Mouse (Mus musculus) heart, embryonic 13.5 days (tissue): ENCODE results near the gene Dus2. TPM values are rescaled to one million over a fixed set of nuclear protein-coding genes. Genes with fewer than 3 reads are reported as not detected.

Experiments
- ATAC-seq: fragments of 200-750 bp; cut with Nextera tagmentation; 2 replicates; pipeline ENCODE4 v1.8.0; 2017; ENCODE audit warnings: moderate TSS enrichment; ENCODE audit not compliant: insufficient number of reproducible peaks, low FRiP score, low TSS enrichment; ENCODE audit errors: extremely low read depth
- H3K27ac ChIP-seq: fragments of 300-500 bp; sonication (generic); replicated peaks from 2 replicates; pipeline ENCODE4 v1.5.1; 2015; ENCODE audit warnings: moderate library complexity, mild to moderate bottlenecking, inconsistent platforms
- H3K27me3 ChIP-seq: fragments of 300-500 bp; sonication (generic); replicated peaks from 2 replicates; pipeline ENCODE4 v1.6.1; 2015; ENCODE audit warnings: mild to moderate bottlenecking, inconsistent platforms
- H3K36me3 ChIP-seq: fragments of 300-500 bp; sonication (generic); 2 replicates; pipeline ENCODE4 v1.6.1; 2015; ENCODE audit warnings: mild to moderate bottlenecking, inconsistent platforms
- H3K4me1 ChIP-seq: fragments of 300-500 bp; sonication (generic); 2 replicates; pipeline ENCODE4 v1.6.1; 2015; ENCODE audit warnings: inconsistent platforms
- H3K4me2 ChIP-seq: fragments of 300-500 bp; sonication (generic); 2 replicates; pipeline ENCODE4 v1.6.1; 2015; ENCODE audit warnings: inconsistent platforms, mild to moderate bottlenecking, moderate library complexity
- H3K4me3 ChIP-seq: fragments of 300-500 bp; sonication (generic); 2 replicates; pipeline ENCODE4 v1.5.1; 2015; ENCODE audit warnings: moderate library complexity, mild to moderate bottlenecking, inconsistent platforms
- H3K9ac ChIP-seq: fragments of 300-500 bp; sonication (generic); 2 replicates; pipeline ENCODE4 v1.6.1; 2015; ENCODE audit warnings: inconsistent platforms, mild to moderate bottlenecking, moderate library complexity
- H3K9me3 ChIP-seq: fragments of 300-500 bp; sonication (generic); 2 replicates; pipeline ENCODE4 v1.6.1; 2016; ENCODE audit warnings: inconsistent platforms
- WGBS: fragments of 180-500 bp; shearing (Covaris S2); methylation state at CpG from one replicate; pipeline ENCODE4 v1.1.7; 2015; ENCODE audit warnings: mixed read lengths; 5-methylcytosine and 5-hydroxymethylcytosine counted together
- polyA plus RNA-seq: library from polyadenylated mRNA; unstranded; fragments of >200 nt; fragmentation: Nextera tagmentation; extraction: Ambion mirVana; gene quantifications from 2 replicates; pipeline ENCODE4 v1.2.1, GENCODE M21; 2015

Gene Dus2
- polyA plus RNA-seq = 16.4 and 16.7 TPM in 2 replicates

DNA sequence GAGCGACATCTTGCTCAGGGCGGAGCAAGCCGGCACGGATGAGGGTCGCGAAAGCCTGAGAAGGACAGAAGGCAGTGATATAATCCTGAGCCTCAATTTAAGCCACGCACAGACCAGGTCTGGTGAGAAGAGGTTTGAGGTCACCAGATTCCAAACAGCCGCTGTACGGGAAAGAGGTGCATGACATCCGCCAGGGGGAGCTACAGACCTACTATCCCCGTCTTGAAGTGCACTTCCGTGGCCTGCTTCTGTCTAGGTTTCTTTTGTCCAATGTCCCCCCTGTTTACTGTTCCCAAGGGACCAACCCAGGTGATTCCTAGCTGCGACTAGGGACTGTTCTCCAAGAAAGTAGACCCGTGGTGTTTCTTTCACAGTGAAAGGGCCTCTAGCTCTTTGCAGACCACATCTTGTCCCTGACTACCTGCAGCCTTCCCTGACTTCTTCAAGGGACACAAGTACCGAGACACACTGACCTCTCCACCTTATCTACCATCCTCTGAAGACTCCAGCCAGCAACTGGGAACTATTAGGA lies at the start of gene Dus2:
TSS of gene Dus2 (plus strand) at position 482 of the 532 bp plus-strand sequence.
- Histone ChIP-seq H3K9me3 (no peaks in the 10 kb centered on the region), H3K4me2 (peak within 1 kb of the TSS; percentile 50), H3K27ac (no peak within 1 kb of the TSS), H3K27me3 (peaks cover 7% of the 10 kb centered on the region), H3K36me3 (no peaks in the 10 kb centered on the region), H3K4me1 (peaks cover 8% of the 10 kb centered on the region), H3K9ac (peak within 1 kb of the TSS; percentile 66), H3K4me3 (0 out of 2 replicates have a peak within 1 kb of the TSS, but pooled peaks have one; percentile 11)
- no peak; the same call in 1 of the 2 replicates for ATAC-seq
- WGBS = 6% methylated on average over 15 of the region's 15 CpGs

DNA sequence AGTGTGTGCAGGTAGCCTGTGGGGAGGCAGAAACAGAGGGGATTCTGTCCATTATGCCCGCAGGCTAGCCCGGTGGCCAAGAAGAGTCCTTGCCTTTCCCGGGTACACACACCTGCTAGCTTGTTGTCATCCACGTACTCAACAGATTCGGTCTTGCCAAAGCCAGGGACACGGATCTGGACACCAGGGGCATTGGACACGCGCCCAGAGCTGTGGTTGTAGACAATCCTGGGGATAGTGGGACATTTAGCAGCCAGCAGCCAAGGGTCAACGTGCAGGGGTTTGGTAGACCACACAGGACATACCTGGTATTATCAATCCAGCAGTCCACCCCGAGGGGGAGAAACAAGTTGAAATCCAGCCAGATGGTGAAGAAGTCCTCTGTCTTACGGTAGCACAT lies 49.1 kb upstream of the Dus2 start:
- WGBS = 88% methylated on average over 11 of the region's 11 CpGs
- no peak overlapping the region for H3K27ac ChIP-seq
- H3K36me3 ChIP-seq = peaks cover 78% of the 10 kb centered on the region
- no peak overlapping the region for H3K4me3 ChIP-seq
- no peak overlapping the region for H3K9ac ChIP-seq
- H3K4me1 ChIP-seq = peaks cover 10% of the 10 kb centered on the region
- H3K4me2 ChIP-seq = no peak overlapping the region
- no peaks in the 10 kb centered on the region for H3K27me3 ChIP-seq
- no peak for ATAC-seq
- no peaks in the 10 kb centered on the region for H3K9me3 ChIP-seq

DNA sequence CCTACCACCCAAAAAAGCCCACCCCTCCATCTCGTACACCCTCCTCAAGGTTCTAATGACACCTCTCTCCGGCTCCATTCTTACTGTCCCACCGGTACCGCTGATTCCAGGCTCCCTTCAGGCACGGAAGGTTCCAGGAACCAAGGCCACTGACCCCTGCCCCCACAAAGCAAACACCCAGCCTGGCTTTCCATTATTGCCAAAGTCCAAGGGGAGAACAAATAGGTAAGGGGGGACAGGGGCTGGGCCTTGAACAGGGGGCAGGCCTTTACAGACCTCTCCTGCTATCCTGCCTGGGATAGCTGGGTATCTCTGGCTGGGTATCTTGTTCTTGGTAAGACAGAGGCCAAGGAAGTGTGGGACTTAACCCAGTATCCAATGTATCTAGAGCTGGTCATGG lies 48.6 kb upstream of the Dus2 start:
- no peaks in the 10 kb centered on the region for H3K9me3 ChIP-seq
- H3K27me3 ChIP-seq = no peaks in the 10 kb centered on the region
- no peak overlapping the region for H3K4me3 ChIP-seq
- no peak overlapping the region for H3K4me2 ChIP-seq
- no peak for ATAC-seq
- H3K27ac ChIP-seq = no peak overlapping the region
- peaks cover 10% of the 10 kb centered on the region for H3K4me1 ChIP-seq
- WGBS = 96% methylated on average over 5 of the region's 5 CpGs
- peaks cover 84% of the 10 kb centered on the region for H3K36me3 ChIP-seq
- H3K9ac ChIP-seq = no peak overlapping the region

DNA sequence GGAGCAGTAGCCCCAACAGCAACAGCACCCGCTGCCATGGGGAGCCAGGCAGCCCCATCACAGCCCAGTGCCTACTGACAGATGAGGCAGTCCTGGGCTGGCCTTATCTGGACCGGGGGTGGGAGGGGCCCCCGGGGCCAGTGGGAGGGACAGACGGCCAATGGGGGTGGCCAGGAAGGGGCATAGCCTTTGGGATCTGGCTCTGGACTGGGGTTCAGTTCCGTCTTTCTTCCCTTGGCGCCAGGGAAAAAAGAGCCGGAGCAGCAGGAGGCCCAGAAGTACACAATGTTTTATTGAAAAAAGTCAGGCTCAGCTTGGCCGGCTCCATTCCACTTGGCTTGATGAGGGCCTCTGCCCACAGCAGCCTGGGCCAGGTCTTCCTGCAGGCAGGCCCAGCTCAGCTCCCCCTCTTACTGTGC lies 47.8 kb upstream of the Dus2 start, which contains the start of gene Lcat:
TSS of gene Lcat (minus strand) at position 62 of the 419 bp plus-strand sequence.
- no peak within 1 kb of the TSS for H3K27ac ChIP-seq
- no peak within 1 kb of the TSS for H3K4me3 ChIP-seq
- no peak within 1 kb of the TSS for H3K9ac ChIP-seq
- H3K27me3 ChIP-seq = no peaks in the 10 kb centered on the region
- H3K36me3 ChIP-seq = peaks cover 91% of the 10 kb centered on the region
- ATAC-seq = no peak
- H3K4me2 ChIP-seq = no peak within 1 kb of the TSS
- no peaks in the 10 kb centered on the region for H3K9me3 ChIP-seq
- 75% methylated on average over 8 of the region's 8 CpGs for WGBS
- peaks cover 10% of the 10 kb centered on the region for H3K4me1 ChIP-seq

DNA sequence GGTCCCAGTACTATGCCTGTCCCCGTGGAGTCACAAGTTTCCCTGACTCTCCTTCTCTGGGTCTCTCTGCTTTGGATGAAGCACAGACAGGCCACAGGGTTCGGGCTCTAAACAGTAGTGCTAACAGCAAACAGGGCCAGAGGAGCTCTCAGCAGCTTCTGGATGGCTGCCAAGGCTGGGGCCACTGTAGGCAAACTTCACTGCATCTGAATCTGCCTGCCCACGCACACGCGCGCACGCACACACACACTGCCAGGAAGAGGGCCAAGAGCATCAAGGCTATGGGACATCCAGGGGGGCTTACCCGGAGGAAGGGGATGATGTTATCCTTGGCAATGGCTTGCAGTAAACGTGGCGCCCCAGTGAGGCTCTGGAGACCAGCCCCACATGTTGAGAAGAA lies 41.8 kb upstream of the Dus2 start:
- peaks cover 38% of the 10 kb centered on the region for H3K4me1 ChIP-seq
- H3K9me3 ChIP-seq = no peaks in the 10 kb centered on the region
- H3K27ac ChIP-seq = peak overlapping the region; percentile 70
- peak overlapping the region; percentile 65 for H3K9ac ChIP-seq
- H3K4me2 ChIP-seq = no peak overlapping the region
- ATAC-seq = peak; percentile 52; the same call in 1 of the 2 replicates
- no peaks in the 10 kb centered on the region for H3K27me3 ChIP-seq
- H3K4me3 ChIP-seq = no peak overlapping the region
- H3K36me3 ChIP-seq = peaks cover 99% of the 10 kb centered on the region
- 35% methylated on average over 10 of the region's 10 CpGs for WGBS

DNA sequence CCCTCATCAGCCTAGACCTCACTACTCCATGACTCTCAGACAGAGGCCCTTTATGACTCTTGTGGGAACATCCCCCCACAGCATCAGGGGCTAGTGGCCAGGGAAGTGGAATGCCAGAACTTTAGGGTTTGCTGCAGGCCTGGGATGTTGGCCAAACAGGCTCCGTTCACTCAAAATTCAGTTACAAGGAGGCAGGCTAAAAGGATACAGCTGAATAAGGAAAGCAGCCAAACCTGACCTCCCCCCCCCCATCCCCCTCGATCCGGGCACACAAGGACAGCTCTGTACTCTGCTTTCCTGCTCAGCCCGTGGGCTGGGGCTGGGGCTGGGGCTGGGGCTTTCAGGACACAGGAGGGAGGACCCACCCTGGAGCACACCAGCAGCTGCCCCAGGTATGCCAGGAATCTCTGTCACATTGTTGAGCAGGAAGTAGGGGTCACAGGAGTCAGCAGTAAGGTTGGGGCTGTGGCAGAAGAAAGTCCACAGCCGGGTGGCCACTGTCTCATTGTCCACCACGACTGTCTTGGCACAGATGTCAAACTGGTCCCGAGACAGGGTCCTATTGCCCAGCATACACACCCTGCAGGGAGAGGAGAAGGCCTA lies 40.0 kb upstream of the Dus2 start:
- H3K4me2 ChIP-seq = no peak overlapping the region
- 0 out of 2 replicates have a peak overlapping the region, but pooled peaks have one; percentile 13 for H3K9ac ChIP-seq
- no peak overlapping the region for H3K4me3 ChIP-seq
- 25% methylated on average over 7 of the region's 7 CpGs for WGBS
- H3K27me3 ChIP-seq = no peaks in the 10 kb centered on the region
- H3K9me3 ChIP-seq = no peaks in the 10 kb centered on the region
- no peak for ATAC-seq
- H3K27ac ChIP-seq = peak overlapping the region; percentile 73
- peaks cover 40% of the 10 kb centered on the region for H3K4me1 ChIP-seq
- H3K36me3 ChIP-seq = peaks cover 99% of the 10 kb centered on the region

DNA sequence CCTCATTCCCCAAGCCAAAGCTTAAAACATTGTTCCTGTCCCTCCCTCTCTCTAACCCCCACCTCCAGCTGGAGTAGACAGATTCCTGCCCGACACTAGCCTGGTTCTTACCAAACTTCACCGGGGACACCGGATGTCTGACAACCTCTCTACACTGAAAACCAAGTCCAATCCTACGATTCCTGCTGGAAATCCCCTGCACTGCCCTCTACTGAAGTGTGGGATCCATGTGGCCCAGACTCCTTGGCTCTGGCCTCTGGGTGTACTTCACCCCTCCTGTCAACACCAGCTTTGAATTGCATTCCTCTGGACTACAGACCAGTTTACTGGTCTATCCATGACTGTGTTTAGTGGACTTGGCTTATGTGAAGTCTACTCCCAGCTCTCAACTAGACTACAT lies 34.6 kb upstream of the Dus2 start:
- Histone ChIP-seq H3K4me3 (no peak overlapping the region), H3K4me2 (no peak overlapping the region), H3K27me3 (no peaks in the 10 kb centered on the region), H3K36me3 (peaks cover 88% of the 10 kb centered on the region), H3K4me1 (peaks cover 38% of the 10 kb centered on the region), H3K9ac (no peak overlapping the region), H3K9me3 (no peaks in the 10 kb centered on the region), H3K27ac (peak overlapping the region; percentile 13; the same call in 1 of the 2 replicates)
- 51% methylated on average over 4 of the region's 4 CpGs for WGBS
- no peak for ATAC-seq

DNA sequence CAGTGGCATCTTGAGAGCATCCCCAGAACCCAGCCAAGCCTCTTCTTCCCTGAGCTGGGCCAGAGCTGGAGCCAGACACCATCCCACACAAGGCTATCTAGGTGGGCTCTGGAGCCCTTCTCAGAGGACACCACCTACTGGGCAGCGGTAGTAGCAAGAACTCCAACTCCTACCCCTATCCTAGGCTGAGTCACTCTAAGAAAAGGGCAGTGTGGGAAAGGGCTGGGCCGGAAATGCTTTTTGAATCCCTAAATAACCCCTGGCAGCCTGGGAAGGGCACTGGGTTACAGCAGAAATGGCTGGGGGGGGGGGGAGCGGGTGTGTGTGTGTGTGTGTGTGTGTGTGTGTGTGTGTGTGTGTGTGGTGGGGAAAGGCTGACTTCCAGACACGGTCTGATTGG lies 33.3 kb upstream of the Dus2 start:
- H3K9ac ChIP-seq = no peak overlapping the region; the same call in 1 of the 2 replicates
- ATAC-seq = no peak
- H3K4me3 ChIP-seq = no peak overlapping the region
- peaks cover 76% of the 10 kb centered on the region for H3K36me3 ChIP-seq
- H3K4me2 ChIP-seq = no peak overlapping the region
- peaks cover 47% of the 10 kb centered on the region for H3K4me1 ChIP-seq
- H3K27me3 ChIP-seq = no peaks in the 10 kb centered on the region
- H3K27ac ChIP-seq = 0 out of 2 replicates have a peak overlapping the region, but pooled peaks have one; percentile 24
- H3K9me3 ChIP-seq = no peaks in the 10 kb centered on the region
- WGBS = 55% methylated on average over 3 of the region's 4 CpGs

DNA sequence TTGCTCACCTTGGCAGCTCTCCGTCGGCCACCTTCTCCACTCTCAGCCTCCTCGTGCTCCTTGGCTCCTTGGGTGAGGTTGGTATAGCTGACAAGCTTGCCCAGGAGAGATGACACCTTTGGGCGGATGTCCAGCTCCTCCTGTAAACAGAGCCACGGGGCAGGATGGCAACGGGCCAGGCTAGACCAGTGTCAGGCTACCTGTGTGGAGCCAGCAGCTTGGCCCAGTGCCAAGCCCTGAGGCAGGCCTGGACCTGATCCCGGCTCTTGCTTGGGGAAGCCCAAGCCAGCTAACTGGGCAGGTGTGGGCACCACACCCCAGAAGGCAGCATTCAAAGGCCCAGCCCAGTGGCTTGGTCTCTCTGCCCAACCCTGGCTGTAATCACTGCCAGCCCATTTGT lies 31.8 kb upstream of the Dus2 start:
- Histone ChIP-seq H3K4me1 (peaks cover 62% of the 10 kb centered on the region), H3K9ac (no peak overlapping the region), H3K36me3 (peaks cover 66% of the 10 kb centered on the region), H3K4me2 (no peak overlapping the region), H3K27ac (no peak overlapping the region), H3K9me3 (no peaks in the 10 kb centered on the region), H3K27me3 (no peaks in the 10 kb centered on the region), H3K4me3 (no peak overlapping the region)
- WGBS = 75% methylated on average over 7 of the region's 7 CpGs
- ATAC-seq = no peak

DNA sequence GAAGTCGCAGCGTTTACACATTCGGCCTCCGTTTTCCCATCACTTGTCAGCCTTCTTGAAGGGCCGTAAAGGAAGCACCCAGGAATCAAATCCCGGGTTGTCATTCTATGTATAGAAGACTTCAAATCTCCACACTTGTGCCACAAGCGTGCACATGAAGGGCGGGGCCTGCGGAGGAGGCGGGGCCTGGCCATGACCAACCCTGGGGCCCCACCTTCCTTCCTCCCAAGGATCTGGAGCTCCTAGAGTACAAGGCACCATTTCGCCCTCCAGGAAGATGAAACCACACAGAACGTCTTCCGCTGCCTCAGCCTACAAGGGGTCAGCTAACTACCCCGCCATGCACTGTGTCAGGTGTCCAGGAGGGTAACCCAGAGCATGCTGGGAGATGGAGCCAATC lies 30.0 kb upstream of the Dus2 start:
- Histone ChIP-seq H3K27ac (no peak overlapping the region), H3K4me2 (no peak overlapping the region), H3K9ac (no peak overlapping the region), H3K27me3 (no peaks in the 10 kb centered on the region), H3K9me3 (no peaks in the 10 kb centered on the region), H3K36me3 (peaks cover 49% of the 10 kb centered on the region), H3K4me1 (peaks cover 70% of the 10 kb centered on the region), H3K4me3 (no peak overlapping the region)
- 74% methylated on average over 14 of the region's 14 CpGs for WGBS
- ATAC-seq = no peak

DNA sequence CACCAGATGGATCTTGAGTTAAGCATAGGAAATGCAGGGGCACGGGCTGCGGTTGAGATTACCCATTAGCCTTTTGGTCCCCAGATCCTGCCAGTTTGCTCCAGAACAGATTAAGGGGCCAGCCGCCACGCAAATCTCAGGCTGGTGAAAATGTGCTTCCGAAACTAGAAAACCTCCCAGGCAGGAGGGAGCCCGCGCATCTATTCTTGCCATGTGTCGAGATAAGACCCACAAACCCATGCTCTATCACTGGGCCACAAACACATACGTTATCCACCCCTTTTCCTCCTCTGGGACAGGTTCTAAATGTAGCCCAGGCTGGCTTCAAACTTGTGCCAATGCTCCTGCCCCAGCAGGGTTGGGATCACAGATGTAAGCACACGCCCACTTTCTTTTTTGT lies 29.6 kb upstream of the Dus2 start:
- 67% methylated on average over 10 of the region's 10 CpGs for WGBS
- Histone ChIP-seq H3K4me2 (no peak overlapping the region), H3K36me3 (peaks cover 44% of the 10 kb centered on the region), H3K9ac (no peak overlapping the region), H3K4me1 (peaks cover 71% of the 10 kb centered on the region), H3K9me3 (no peaks in the 10 kb centered on the region), H3K4me3 (no peak overlapping the region), H3K27me3 (no peaks in the 10 kb centered on the region), H3K27ac (no peak overlapping the region)
- no peak for ATAC-seq
